Mouse (Mus musculus) CH12.LX (cell line): ENCODE data around the gene Arhgef10l. TPM values are rescaled to one million over a fixed set of nuclear protein-coding genes. Genes with fewer than 3 reads are reported as not detected.

Experiments used
- DNase-seq: peaks from one replicate; pipeline ENCODE4 v3.0.0-alpha.2; 2013; ENCODE audit errors: extremely low read depth
- H3K27ac ChIP-seq: 2 replicates; pipeline ENCODE4 v1.5.1; 2012; ENCODE audit warnings: low read depth, mild to moderate bottlenecking, control low read depth, moderate library complexity; ENCODE audit not compliant: insufficient read depth
- H3K27me3 ChIP-seq: replicated peaks from 2 replicates; pipeline ENCODE3; 2012; ENCODE audit warnings: inconsistent platforms
- H3K36me3 ChIP-seq, 2 experiments: replicated peaks in 1 of 2; 2 replicates each; pipeline versions ENCODE3 to v1.6.1; 2012; ENCODE audit warnings: inconsistent platforms in 1 of 2, low read length in 1 of 2, mild to moderate bottlenecking in 1 of 2, mixed read lengths in 1 of 2, moderate library complexity in 1 of 2; ENCODE audit not compliant: control insufficient read depth in 1 of 2, insufficient read depth in 1 of 2
- H3K4me1 ChIP-seq, 2 experiments: 2 replicates each; pipeline ENCODE4 v1.6.1; 2012; ENCODE audit warnings: inconsistent platforms in 1 of 2, moderate library complexity in 1 of 2; ENCODE audit not compliant: insufficient read depth in 2 of 2, control insufficient read depth in 1 of 2
- H3K4me2 ChIP-seq: 2 replicates; pipeline ENCODE4 v1.6.1; 2012; ENCODE audit warnings: low read depth, mild to moderate bottlenecking, control low read depth; ENCODE audit not compliant: poor library complexity, insufficient read depth, severe bottlenecking
- H3K4me3 ChIP-seq, 3 experiments: fragments of 150-350 bp in 1 of 3; sonication (generic) in 1 of 3; replicated peaks in 1 of 3; 2 replicates each; pipeline versions ENCODE3 to v1.5.1; 2011 to 2012; ENCODE audit warnings: low read depth in 2 of 3, low read length in 2 of 3, mild to moderate bottlenecking in 2 of 3, moderate library complexity in 2 of 3, control low read depth in 1 of 3, improper control_type of control experiment in 1 of 3, inconsistent platforms in 1 of 3, mixed read lengths in 1 of 3; ENCODE audit not compliant: poor library complexity in 1 of 3
- H3K79me2 ChIP-seq: replicated peaks from 2 replicates; pipeline ENCODE4 v1.6.1; 2012; ENCODE audit warnings: mild to moderate bottlenecking, moderate library complexity; ENCODE audit not compliant: control insufficient read depth, poor library complexity, insufficient read depth, severe bottlenecking; ENCODE audit errors: extremely low read depth
- H3K9ac ChIP-seq: 2 replicates; pipeline ENCODE4 v1.6.1; 2012; ENCODE audit warnings: low read depth, mild to moderate bottlenecking, control low read depth, moderate library complexity; ENCODE audit not compliant: insufficient read depth
- H3K9me3 ChIP-seq: replicated peaks from 2 replicates; pipeline ENCODE3; 2012; ENCODE audit warnings: low read length, inconsistent platforms, mixed read lengths
- BHLHE40 ChIP-seq: IDR thresholded peaks from 2 replicates; pipeline ENCODE4 v1.6.1; 2011; ENCODE audit warnings: mild to moderate bottlenecking, low read depth, low read length, improper control_type of control experiment
- E2F4 ChIP-seq: IDR thresholded peaks from 2 replicates; pipeline ENCODE4 v1.6.1; 2011; ENCODE audit warnings: low read depth, low read length, improper control_type of control experiment; ENCODE audit not compliant: insufficient replicate concordance
- EP300 ChIP-seq: IDR thresholded peaks from 2 replicates; pipeline ENCODE4 v1.6.1; 2011; ENCODE audit warnings: low read length, improper control_type of control experiment
- GABPA ChIP-seq: IDR thresholded peaks from 2 replicates; pipeline ENCODE4 v1.6.1; 2012; ENCODE audit warnings: low read depth, low read length, improper control_type of control experiment, inconsistent platforms; ENCODE audit not compliant: insufficient replicate concordance
- IRF4 ChIP-seq: IDR thresholded peaks from 2 replicates; pipeline ENCODE4 v1.6.1; 2014; ENCODE audit warnings: low read depth, mild to moderate bottlenecking, inconsistent platforms, low read length, improper control_type of control experiment
- JUND ChIP-seq: conservative IDR thresholded peaks from 2 replicates; pipeline ENCODE4 v1.6.1; 2011; ENCODE audit warnings: low read depth, low read length, improper control_type of control experiment
- MAX ChIP-seq: IDR thresholded peaks from 2 replicates; pipeline ENCODE4 v1.6.1; 2011; ENCODE audit warnings: low read length, improper control_type of control experiment
- MAZ ChIP-seq: IDR thresholded peaks from 2 replicates; pipeline ENCODE4 v1.6.1; 2012; ENCODE audit warnings: low read depth, mild to moderate bottlenecking, inconsistent platforms, low read length, improper control_type of control experiment, moderate library complexity
- MEF2A ChIP-seq: IDR thresholded peaks from 2 replicates; pipeline ENCODE4 v1.6.1; 2014; ENCODE audit warnings: low read depth, mild to moderate bottlenecking, inconsistent platforms, low read length, improper control_type of control experiment, borderline replicate concordance
- MYC ChIP-seq: IDR thresholded peaks from 2 replicates; pipeline ENCODE4 v1.6.1; 2011; ENCODE audit warnings: low read depth, mild to moderate bottlenecking, improper control_type of control experiment, low read length
- NELFE ChIP-seq: IDR thresholded peaks from 2 replicates; pipeline ENCODE4 v1.6.1; 2011; ENCODE audit warnings: low read depth, low read length, improper control_type of control experiment
- NRF1 ChIP-seq: IDR thresholded peaks from 2 replicates; pipeline ENCODE4 v1.6.1; 2014; ENCODE audit warnings: low read depth, mild to moderate bottlenecking, inconsistent platforms, low read length, improper control_type of control experiment, moderate library complexity
- POLR2A ChIP-seq: IDR thresholded peaks from 2 replicates; pipeline ENCODE4 v1.6.1; 2011; ENCODE audit warnings: low read depth, mild to moderate bottlenecking, improper control_type of control experiment, low read length
- POLR2AphosphoS2 ChIP-seq: IDR thresholded peaks from 2 replicates; pipeline ENCODE4 v1.6.1; 2011; ENCODE audit warnings: low read depth, low read length, improper control_type of control experiment
- RCOR1 ChIP-seq: conservative IDR thresholded peaks from 2 replicates; pipeline ENCODE4 v1.6.1; 2012; ENCODE audit warnings: low read depth, mild to moderate bottlenecking, inconsistent platforms, low read length, improper control_type of control experiment
- SIN3A ChIP-seq: IDR thresholded peaks from 2 replicates; pipeline ENCODE4 v1.6.1; 2012; ENCODE audit warnings: low read length, improper control_type of control experiment, inconsistent platforms
- UBTF ChIP-seq: IDR thresholded peaks from 2 replicates; pipeline ENCODE4 v1.6.1; 2012; ENCODE audit warnings: low read depth, mild to moderate bottlenecking, inconsistent platforms, low read length, improper control_type of control experiment, moderate library complexity
- USF1 ChIP-seq: IDR thresholded peaks from 2 replicates; pipeline ENCODE4 v1.6.1; 2014; ENCODE audit warnings: low read depth, mild to moderate bottlenecking, inconsistent platforms, low read length, improper control_type of control experiment
- USF2 ChIP-seq: conservative IDR thresholded peaks from 2 replicates; pipeline ENCODE4 v1.6.1; 2011; ENCODE audit warnings: low read depth, low read length, improper control_type of control experiment
- ZKSCAN1 ChIP-seq: IDR thresholded peaks from 2 replicates; pipeline ENCODE4 v1.6.1; 2012; ENCODE audit warnings: low read depth, inconsistent platforms, low read length, improper control_type of control experiment, borderline replicate concordance
- ZMIZ1 ChIP-seq: IDR thresholded peaks from 2 replicates; pipeline ENCODE4 v1.6.1; 2012; ENCODE audit warnings: low read depth, mild to moderate bottlenecking, inconsistent platforms, low read length, improper control_type of control experiment
- ZNF384 ChIP-seq: IDR thresholded peaks from 2 replicates; pipeline ENCODE4 v1.6.1; 2012; ENCODE audit warnings: low read depth, low read length, improper control_type of control experiment, inconsistent platforms
- dilution Hi-C: fragments of 300-500 bp; cut with MboI; formaldehyde crosslinking; loops from 2 replicates; pipeline ENCODE4 v1.14.3; 2020; ENCODE audit warnings: low sequenced_read_pairs; ENCODE audit not compliant: extremely low pct_unique_long_range_greater_than_20kb, extremely low pct_ligation_motif_present
- in situ Hi-C: fragments of 300-500 bp; cut with MboI; formaldehyde crosslinking; loops from 3 replicates; pipeline ENCODE4 v1.14.3; 2019; ENCODE audit warnings: low sequenced_read_pairs, low pct_ligation_motif_present, low pct_unique_long_range_greater_than_20kb, mixed read lengths
- polyA plus RNA-seq: library from polyadenylated mRNA; unstranded; fragments of >175 nt; gene quantifications from 2 replicates; pipeline ENCODE4 v1.2.1, GENCODE M21; 2012; ENCODE audit warnings: low read depth; ENCODE audit not compliant: insufficient read length
- total RNA-seq, 2 experiments: library from RNA; depleted of rRNA; stranded (reverse); fragments of 300-350 nt in 1 of 2; fragments of >200 nt in 1 of 2; gene quantifications; 2 replicates each; pipeline ENCODE4 v1.2.3; 2012 to 2014

Arhgef10l gene
- total and polyA plus RNA-seq, 3 experiments, result 4.5 to 15.8 (median 10.2) TPM

DNA sequence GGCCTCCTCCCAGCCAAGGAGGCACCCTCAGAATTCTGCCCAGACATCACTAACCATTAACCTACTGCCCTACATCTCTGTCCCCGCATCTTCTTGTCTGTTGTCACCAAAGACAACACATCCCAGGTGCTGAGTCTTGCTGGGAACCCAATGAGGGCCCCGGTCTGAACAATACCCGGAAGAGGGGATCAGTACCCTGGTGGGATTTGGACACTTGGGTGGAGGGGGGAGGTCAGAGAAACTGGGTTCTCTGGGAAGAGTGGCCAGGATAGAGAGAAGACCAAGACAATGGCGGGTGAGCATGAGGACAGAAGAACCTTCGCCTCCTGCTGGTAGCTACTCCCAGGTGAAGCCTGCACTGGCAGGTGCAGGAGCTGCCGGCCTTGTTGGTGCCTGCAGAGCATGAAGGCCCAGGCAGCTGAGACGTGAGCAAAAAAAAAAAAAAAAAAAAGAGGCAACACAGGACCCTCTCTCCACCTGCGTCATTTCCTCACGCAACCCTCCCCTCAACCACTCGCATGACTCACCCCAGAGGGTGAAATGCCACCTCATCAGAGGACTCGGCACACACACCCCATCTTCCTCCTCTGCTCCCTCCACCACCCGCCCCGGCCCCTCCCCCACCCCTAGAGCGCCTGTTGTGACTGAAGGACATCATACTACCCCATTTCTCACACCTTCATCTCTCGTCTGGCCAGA lies 83.3 kb downstream of the Arhgef10l start:
- Histone ChIP-seq H3K27me3 (no peaks in the 10 kb centered on the region), H3K36me3 (peaks cover 0 to 81% of the 10 kb centered on the region in 2 experiments), H3K4me3 (no peak overlapping the region), H3K9ac (no peak overlapping the region), H3K4me2 (no peak overlapping the region), H3K4me1 (peaks cover 22 to 44% of the 10 kb centered on the region in 2 experiments), H3K9me3 (no peaks in the 10 kb centered on the region), H3K79me2 (no peaks in the 10 kb centered on the region), H3K27ac (no peak overlapping the region)
- dilution Hi-C loops, result no loop called here
- TF ChIP-seq ZNF384 (peak; percentile 41), ZMIZ1 (no peak)
- in situ Hi-C loops, result no loop called here
- no peak for DNase-seq

DNA sequence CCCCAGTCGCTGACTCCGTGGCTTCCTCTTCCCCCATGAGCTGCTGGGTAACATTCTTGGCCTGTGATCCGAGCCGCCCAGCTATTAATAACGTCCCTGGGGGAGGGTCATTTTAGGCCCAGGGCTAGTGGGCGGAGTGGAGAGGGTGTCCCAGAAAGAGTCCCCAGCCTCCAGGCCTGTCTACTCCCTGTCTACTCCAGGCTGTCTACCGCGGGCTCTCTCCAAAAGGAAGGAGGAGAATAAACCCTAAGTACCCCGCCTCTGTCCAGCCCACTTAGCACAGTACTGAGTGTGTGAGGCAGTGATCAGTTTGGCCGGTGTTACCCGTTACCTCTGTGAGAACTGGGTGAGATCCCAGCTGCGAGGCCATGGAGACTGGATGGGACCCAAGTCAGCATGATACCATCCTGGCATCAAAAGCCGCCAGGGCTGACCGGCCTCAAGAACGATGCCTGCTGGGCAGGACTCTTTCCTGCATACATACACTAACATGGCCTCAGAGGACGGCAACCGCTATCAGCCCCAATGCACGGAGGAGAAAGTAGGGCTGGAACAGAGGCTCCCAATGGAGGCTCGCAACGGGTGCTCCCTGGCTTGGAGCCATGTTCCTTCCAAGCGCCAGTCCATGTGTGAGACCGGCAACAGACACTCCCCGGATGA lies 84.0 kb downstream of the Arhgef10l start:
- no peaks in the 10 kb centered on the region for H3K27me3 ChIP-seq
- H3K36me3 ChIP-seq, result peaks cover 0 to 84% of the 10 kb centered on the region in 2 experiments
- TF ChIP-seq MAX (no peak), MEF2A (no peak), BHLHE40 (no peak), RCOR1 (no peak), ZNF384 (no peak), POLR2AphosphoS2 (no peak), GABPA (no peak), EP300 (no peak), E2F4 (no peak), UBTF (no peak)
- H3K4me3 ChIP-seq, result no peak overlapping the region
- H3K27ac ChIP-seq, result no peak overlapping the region
- peaks cover 16 to 39% of the 10 kb centered on the region in 2 experiments for H3K4me1 ChIP-seq
- no peak overlapping the region for H3K9ac ChIP-seq
- H3K79me2 ChIP-seq, result no peaks in the 10 kb centered on the region
- DNase-seq, result no peak
- H3K4me2 ChIP-seq, result no peak overlapping the region
- dilution Hi-C loops (no loop called here), in situ Hi-C loops (no loop called here)
- no peaks in the 10 kb centered on the region for H3K9me3 ChIP-seq

DNA sequence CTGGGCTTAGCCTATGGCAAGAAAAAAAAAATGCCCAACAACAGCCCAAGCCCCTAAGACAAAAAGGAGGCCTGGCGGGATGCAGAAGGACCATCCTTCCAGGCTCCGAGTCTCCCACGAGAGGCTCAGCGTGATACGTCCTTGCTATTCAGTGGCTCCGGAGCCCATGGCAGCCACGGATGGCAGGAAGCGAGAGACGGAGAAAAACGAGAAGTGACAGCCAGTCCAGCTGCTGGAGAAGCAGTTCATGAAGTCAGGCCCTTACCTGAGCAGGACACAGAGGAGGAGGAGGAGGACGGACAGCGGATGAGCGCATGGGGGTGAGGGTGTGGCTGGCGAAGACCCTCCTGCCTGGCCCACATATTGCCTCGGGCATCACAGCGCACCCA lies 84.5 kb downstream of the Arhgef10l start:
- TF ChIP-seq POLR2A, result no peak
- TF ChIP-seq SIN3A, result no peak
- no peak for TF ChIP-seq NRF1
- TF ChIP-seq MAZ, result no peak
- no peak for TF ChIP-seq MYC
- TF ChIP-seq IRF4, result no peak
- TF ChIP-seq JUND, result no peak
- TF ChIP-seq NELFE, result no peak
- TF ChIP-seq UBTF, result no peak
- no peak for TF ChIP-seq USF1
- no peak for TF ChIP-seq GABPA
- TF ChIP-seq ZKSCAN1, result no peak
- no peak for TF ChIP-seq USF2
- TF ChIP-seq POLR2AphosphoS2, result no peak

More for the DNA sequence above, 84.5 kb downstream of the Arhgef10l start:
- Histone ChIP-seq H3K9me3 (no peaks in the 10 kb centered on the region), H3K27me3 (no peaks in the 10 kb centered on the region), H3K27ac (no peak overlapping the region), H3K79me2 (no peaks in the 10 kb centered on the region), H3K36me3 (peaks cover 0 to 89% of the 10 kb centered on the region in 2 experiments), H3K4me2 (no peak overlapping the region), H3K4me1 (peaks cover 11 to 34% of the 10 kb centered on the region in 2 experiments), H3K4me3 (no peak overlapping the region), H3K9ac (no peak overlapping the region)
- DNase-seq, result no peak
- dilution Hi-C loops, result no loop called here
- in situ Hi-C loops, result no loop called here
